Mouse (Mus musculus): ENCODE data around the gene Lrrc4.
A peak's percentile ranks its signal among the peaks of the same experiment; 100 is the strongest.

The Lrrc4 gene

GRCm38 (mm10) chr6:28831011-28831853 is at the start of gene Lrrc4:
Gene Lrrc4, minus strand, starts transcription at chr6:28831747.
- DNase-seq (ENCODE audit: inconsistent ontology term), result no peak

GRCm38 (mm10) chr6:28880909-28881308 is 49.4 kb upstream of the Lrrc4 start:
- no peak for DNase-seq (ENCODE audit: inconsistent ontology term)

- no peak for DNase-seq (ENCODE audit: inconsistent ontology term)
These were observed 47.8 kb upstream of the Lrrc4 start for GRCm38 (mm10) chr6:28879315-28879714.

- no peak for DNase-seq (ENCODE audit: inconsistent ontology term)
These were observed 46.6 kb upstream of the Lrrc4 start for GRCm38 (mm10) chr6:28877945-28878666.

GRCm38 (mm10) chr6:28876492-28876891 is 44.9 kb upstream of the Lrrc4 start:
- no peak for DNase-seq (ENCODE audit: inconsistent ontology term)

- DNase-seq (ENCODE audit: inconsistent ontology term), result no peak
These were observed 43.8 kb upstream of the Lrrc4 start for GRCm38 (mm10) chr6:28875333-28875732.

GRCm38 (mm10) chr6:28874759-28875158 is 43.2 kb upstream of the Lrrc4 start:
- no peak for DNase-seq (ENCODE audit: inconsistent ontology term)

- DNase-seq (ENCODE audit: inconsistent ontology term), result no peak
These were observed 42.5 kb upstream of the Lrrc4 start for GRCm38 (mm10) chr6:28874053-28874452.

- DNase-seq (ENCODE audit: inconsistent ontology term), result no peak
These were observed 40.9 kb upstream of the Lrrc4 start for GRCm38 (mm10) chr6:28872421-28872795.

GRCm38 (mm10) chr6:28871725-28872420 is 40.3 kb upstream of the Lrrc4 start:
- DNase-seq (ENCODE audit: inconsistent ontology term), result no peak

GRCm38 (mm10) chr6:28867516-28868251 is 36.1 kb upstream of the Lrrc4 start:
- no peak for DNase-seq (ENCODE audit: inconsistent ontology term)

GRCm38 (mm10) chr6:28866206-28866605 is 34.7 kb upstream of the Lrrc4 start:
- DNase-seq (ENCODE audit: inconsistent ontology term), result no peak

GRCm38 (mm10) chr6:28865112-28865511 is 33.6 kb upstream of the Lrrc4 start:
- no peak for DNase-seq (ENCODE audit: inconsistent ontology term)

- peak; percentile 50 for DNase-seq (ENCODE audit: inconsistent ontology term)
These were observed 33.1 kb upstream of the Lrrc4 start for GRCm38 (mm10) chr6:28864684-28865083.

GRCm38 (mm10) chr6:28862304-28862703 is 30.8 kb upstream of the Lrrc4 start:
- DNase-seq (ENCODE audit: inconsistent ontology term), result peak; percentile 90

- peak; percentile 56 for DNase-seq (ENCODE audit: inconsistent ontology term)
These were observed 29.4 kb upstream of the Lrrc4 start for GRCm38 (mm10) chr6:28860922-28861321.

- DNase-seq (ENCODE audit: inconsistent ontology term), result no peak
These were observed 28.9 kb upstream of the Lrrc4 start for GRCm38 (mm10) chr6:28860450-28860849.

GRCm38 (mm10) chr6:28859094-28859493 is 27.5 kb upstream of the Lrrc4 start:
- DNase-seq (ENCODE audit: inconsistent ontology term), result no peak

GRCm38 (mm10) chr6:28857198-28858180 is 25.9 kb upstream of the Lrrc4 start:
- no peak for DNase-seq (ENCODE audit: inconsistent ontology term)

GRCm38 (mm10) chr6:28856789-28857188 is 25.2 kb upstream of the Lrrc4 start:
- DNase-seq (ENCODE audit: inconsistent ontology term), result no peak

Data from Muller cell, postnatal 12 days (primary cell).